Mouse (Mus musculus) monocyte, adult 2 months (primary cell): Measurements from ENCODE around the gene Scap.

Experiments
- DNase-seq, 2 experiments: peaks; one replicate each; pipeline ENCODE4 v3.0.0; 2022; ENCODE audit warnings: low spot score in 2 of 2, low read depth in 1 of 2

Gene Scap

GRCm38 (mm10) chr9:110333135-110333895, at the start of gene Scap:
Gene Scap (plus strand): TSS chr9:110333288.
- peak; percentile 91 to 97 for DNase-seq

GRCm38 (mm10) chr9:110284075-110284697, 48.9 kb upstream of the Scap start:
- no peak for DNase-seq

- no peak for DNase-seq
Observed at GRCm38 (mm10) chr9:110287321-110287924, 45.7 kb upstream of the Scap start.

- DNase-seq = no peak
Observed at GRCm38 (mm10) chr9:110293254-110293718, 39.8 kb upstream of the Scap start.

GRCm38 (mm10) chr9:110293873-110294415, 39.1 kb upstream of the Scap start:
- DNase-seq = no peak

- DNase-seq = no peak
Observed at GRCm38 (mm10) chr9:110294786-110295185, 38.3 kb upstream of the Scap start.

- peak; percentile 10 to 55 for DNase-seq
Observed at GRCm38 (mm10) chr9:110296867-110297627, 36.0 kb upstream of the Scap start.

- DNase-seq = no peak
Observed at GRCm38 (mm10) chr9:110304516-110304915, 28.6 kb upstream of the Scap start.

GRCm38 (mm10) chr9:110304969-110305651, 28.0 kb upstream of the Scap start, which contains the start of gene Elp6:
Gene Elp6 (plus strand): TSS chr9:110305173.
- peak; percentile 69 to 82 for DNase-seq

GRCm38 (mm10) chr9:110306371-110306770, 26.7 kb upstream of the Scap start:
- DNase-seq = no peak

- no peak for DNase-seq
Observed at GRCm38 (mm10) chr9:110314706-110315105, 18.4 kb upstream of the Scap start.

- DNase-seq = no peak
Observed at GRCm38 (mm10) chr9:110315410-110315809, 17.7 kb upstream of the Scap start.

- no peak for DNase-seq
Observed at GRCm38 (mm10) chr9:110315904-110316303, 17.2 kb upstream of the Scap start.

GRCm38 (mm10) chr9:110316503-110316902, 16.6 kb upstream of the Scap start:
- no peak for DNase-seq

- no peak for DNase-seq
Observed at GRCm38 (mm10) chr9:110320769-110321168, 12.3 kb upstream of the Scap start.

- DNase-seq = no peak
Observed at GRCm38 (mm10) chr9:110322972-110323371, 10.1 kb upstream of the Scap start.

- no peak for DNase-seq
Observed at GRCm38 (mm10) chr9:110324181-110324580, 8.9 kb upstream of the Scap start.

GRCm38 (mm10) chr9:110328178-110328577, 4.9 kb upstream of the Scap start:
- DNase-seq = no peak

- no peak for DNase-seq
Observed at GRCm38 (mm10) chr9:110328946-110329630, 4.0 kb upstream of the Scap start.

- no peak for DNase-seq
Observed at GRCm38 (mm10) chr9:110329655-110330054, 3.4 kb upstream of the Scap start.
